Mouse (Mus musculus) skeletal muscle tissue, postnatal 0 days (tissue): ENCODE results near the gene Cmbl. TPM values are rescaled to one million over a fixed set of nuclear protein-coding genes. Genes with fewer than 3 reads are reported as not detected.

Experiments
- polyA plus RNA-seq: library from polyadenylated mRNA; unstranded; fragments of >200 nt; fragmentation: Nextera tagmentation; extraction: Ambion mirVana; gene quantifications from 2 replicates; pipeline ENCODE4 v1.2.1, GENCODE M21; 2015

Cmbl gene
- 82.3 and 98.4 TPM in 2 replicates for polyA plus RNA-seq

DNA sequence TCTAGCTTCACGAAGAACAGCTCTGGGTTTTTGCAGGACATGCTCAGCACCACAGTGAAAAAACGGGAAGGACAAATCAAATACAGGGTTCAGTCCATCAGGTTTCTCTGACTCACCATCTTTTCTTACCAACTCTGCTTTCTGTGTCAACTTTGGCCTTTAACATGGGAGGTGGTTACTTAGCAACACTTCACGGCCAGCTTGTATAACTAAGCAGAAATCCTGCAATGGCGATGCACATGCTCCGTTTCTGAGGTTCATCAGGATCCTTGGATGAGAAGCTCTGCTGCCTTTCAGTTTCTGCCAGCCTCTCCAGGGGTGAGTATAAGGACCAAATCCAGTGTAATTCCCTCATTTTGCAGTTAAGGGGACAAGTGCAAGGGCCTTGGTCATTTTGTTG lies at the start of gene Cmbl:
Cmbl (plus strand) TSS at position 206 of the 400 bp plus-strand sequence.

GRCm38 (mm10) chr15:31530659-31531445 lies 34.3 kb upstream of the Cmbl start, which contains the start of gene March6:
TSS of gene March6 (minus strand) at chr15:31531053.

DNA sequence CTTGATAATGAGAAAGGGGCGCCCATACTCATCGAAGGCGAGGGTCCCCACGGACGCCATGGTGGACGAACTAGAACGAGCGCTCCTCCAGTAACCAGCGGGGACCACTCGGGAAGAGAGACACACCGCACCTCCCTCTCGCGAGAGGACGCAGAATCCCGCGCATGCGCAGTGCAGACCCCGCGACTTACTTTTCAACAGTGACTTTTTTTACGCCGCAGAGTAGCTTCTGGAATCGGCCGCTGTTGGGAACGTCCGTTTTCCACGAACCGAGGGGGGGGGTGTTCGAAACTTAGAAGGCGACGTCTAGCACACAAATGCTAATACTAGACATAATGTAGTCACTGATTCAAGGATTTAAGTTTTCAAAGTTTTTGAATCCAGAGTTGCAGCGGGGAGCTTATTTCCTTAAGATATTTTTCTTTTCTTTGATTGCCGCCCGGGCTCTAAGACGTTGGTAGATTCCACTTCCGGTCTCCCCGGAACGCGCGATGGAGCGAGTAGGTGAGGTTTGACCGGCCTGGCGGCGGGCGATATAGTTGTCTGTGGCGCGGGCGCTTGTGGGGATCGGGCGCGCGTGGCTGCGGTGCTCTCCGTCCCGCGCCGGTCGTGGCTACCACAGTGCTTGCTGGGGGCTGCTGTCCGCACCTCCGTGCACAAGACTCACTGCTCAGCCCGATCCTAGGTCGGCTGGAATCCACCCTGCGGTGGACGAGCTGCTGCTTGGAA lies 36.6 kb downstream of the Cmbl start, which contains the start of the genes Cct5 and Fam173b:
Cct5 (minus strand) TSS at position 159 of the 729 bp plus-strand sequence.
Fam173b (plus strand) TSS at position 207 of the 729 bp plus-strand sequence.

Other genes starting within 250 kb of the Cmbl start
- 5.0 and 5.6 TPM in 2 replicates for gene Ankrd33b, start 197.7 kb upstream of the Cmbl start, polyA plus RNA-seq
- gene Ropn1l, start 111.7 kb upstream of the Cmbl start, polyA plus RNA-seq: 1.4 and 1.5 TPM in 2 replicates
- gene March6, start 34.3 kb upstream of the Cmbl start, polyA plus RNA-seq: 17.4 and 19.0 TPM in 2 replicates
- 239 and 250 TPM in 2 replicates for gene Cct5, start 36.4 kb downstream of the Cmbl start, polyA plus RNA-seq
- gene Fam173b, start 36.5 kb downstream of the Cmbl start, polyA plus RNA-seq: 10.4 and 12.3 TPM in 2 replicates